Mouse (Mus musculus): Measurements from ENCODE around the gene Gse1. TPM values are rescaled to one million over a fixed set of nuclear protein-coding genes. Genes with fewer than 3 reads are reported as not detected.
A peak's percentile ranks its signal among the peaks of the same experiment; 100 is the strongest.

Gse1 gene
- 6.0 and 6.9 TPM in 2 replicates for polyA plus RNA-seq (2015; fragmentation: Nextera tagmentation; extraction: Ambion mirVana)

DNA sequence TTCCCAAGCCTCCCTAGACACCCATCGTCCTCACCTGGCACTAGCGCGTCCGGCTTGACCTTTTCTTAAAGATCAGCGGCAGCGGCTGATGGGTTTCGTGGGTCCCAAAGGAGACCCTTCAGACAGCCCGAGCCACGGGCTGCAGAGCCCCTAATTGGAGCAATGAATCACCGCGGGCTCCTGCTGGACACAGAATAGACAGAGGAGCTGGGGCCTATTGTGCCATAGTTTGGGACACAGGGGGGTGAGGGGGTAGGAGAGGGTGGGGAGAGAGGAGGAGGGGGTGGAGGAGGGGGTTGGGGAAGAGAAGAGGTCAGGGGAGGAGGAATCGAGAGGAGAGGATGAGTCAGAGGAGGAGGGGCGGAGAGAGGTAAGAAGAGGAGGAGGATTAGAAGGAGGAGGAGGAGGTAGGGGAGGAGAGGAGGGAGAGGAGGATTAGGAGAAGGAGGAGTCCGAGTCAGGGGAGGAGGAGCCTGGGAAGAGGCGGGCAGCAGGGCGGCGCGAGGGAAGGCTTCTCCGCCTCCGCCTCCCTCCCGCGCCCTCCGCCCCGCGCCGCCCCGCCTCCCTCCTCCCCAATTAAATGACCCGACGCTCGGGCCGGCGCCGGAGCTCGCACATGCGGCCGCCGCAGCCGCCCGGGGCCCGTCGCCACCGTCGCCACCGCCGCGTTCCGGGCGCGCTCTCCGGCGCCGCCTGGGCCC is at the start of gene Gse1:
Gene Gse1, plus strand, starts transcription at position 566 of the 701 bp plus-strand sequence.
- Histone ChIP-seq H3K27ac (ENCODE audit: low read length) (peak within 1 kb of the TSS; percentile 82), H3K4me1 (ENCODE audit: control insufficient read depth, insufficient read depth, low read length) (peaks cover 62% of the 10 kb centered on the region)
- 3% methylated on average over 33 of the region's 52 CpGs for WGBS

DNA sequence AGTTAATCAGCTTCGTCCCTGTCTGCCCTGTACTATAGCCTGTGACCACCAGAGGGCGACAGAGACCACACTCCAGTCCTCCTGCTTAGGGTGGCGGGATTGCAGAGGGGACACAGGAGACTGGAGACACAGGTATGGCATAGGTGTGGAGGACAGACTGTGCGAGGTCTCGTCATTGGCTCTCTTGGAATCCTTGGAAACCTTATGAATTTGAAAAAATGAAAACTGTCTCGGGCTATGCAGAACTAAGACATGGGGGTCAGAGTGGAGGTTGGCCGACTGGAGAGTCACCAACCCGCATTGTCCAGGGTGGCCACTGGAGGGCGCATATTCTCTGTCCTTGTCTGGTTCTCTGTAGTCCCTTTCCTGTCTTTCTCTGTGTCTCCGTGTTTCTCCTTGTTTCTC is 49.2 kb upstream of the Gse1 start:
- no peaks in the 10 kb centered on the region for H3K27me3 ChIP-seq (ENCODE audit: control insufficient read depth, insufficient read depth, low read length)
- H3K4me3 ChIP-seq (replicated peaks; ENCODE audit: low read length), result peak overlapping the region; percentile 35
- peak; percentile 61 for ATAC-seq (ENCODE audit: insufficient read depth, low FRiP score)
- no peaks in the 10 kb centered on the region for H3K9me3 ChIP-seq (replicated peaks; ENCODE audit: control insufficient read depth, low read length)
- H3K27ac ChIP-seq (ENCODE audit: low read length), result no peak overlapping the region
- H3K4me1 ChIP-seq (ENCODE audit: control insufficient read depth, insufficient read depth, low read length), result peaks cover 25% of the 10 kb centered on the region
- peak overlapping the region; percentile 59 for H3K4me2 ChIP-seq (ENCODE audit: low read depth, low read length)
- no peak overlapping the region for H3K9ac ChIP-seq (ENCODE audit: low read length)
- 2% methylated on average over 10 of the region's 10 CpGs for WGBS
- no peaks in the 10 kb centered on the region for H3K36me3 ChIP-seq (ENCODE audit: control insufficient read depth, insufficient read depth, low read length)

More for the DNA sequence above, at the start of gene Gse1:
- H3K36me3 ChIP-seq (ENCODE audit: control insufficient read depth, insufficient read depth, low read length), result no peaks in the 10 kb centered on the region
- peak within 1 kb of the TSS; percentile 63 for H3K4me3 ChIP-seq (replicated peaks; ENCODE audit: low read length)
- H3K9me3 ChIP-seq (replicated peaks; ENCODE audit: control insufficient read depth, low read length), result no peaks in the 10 kb centered on the region
- peak within 1 kb of the TSS; percentile 92 for H3K4me2 ChIP-seq (ENCODE audit: low read depth, low read length)
- H3K9ac ChIP-seq (ENCODE audit: low read length), result peak within 1 kb of the TSS; percentile 78
- no peaks in the 10 kb centered on the region for H3K27me3 ChIP-seq (ENCODE audit: control insufficient read depth, insufficient read depth, low read length)
- ATAC-seq (ENCODE audit: insufficient read depth, low FRiP score), result peak; percentile 89

DNA sequence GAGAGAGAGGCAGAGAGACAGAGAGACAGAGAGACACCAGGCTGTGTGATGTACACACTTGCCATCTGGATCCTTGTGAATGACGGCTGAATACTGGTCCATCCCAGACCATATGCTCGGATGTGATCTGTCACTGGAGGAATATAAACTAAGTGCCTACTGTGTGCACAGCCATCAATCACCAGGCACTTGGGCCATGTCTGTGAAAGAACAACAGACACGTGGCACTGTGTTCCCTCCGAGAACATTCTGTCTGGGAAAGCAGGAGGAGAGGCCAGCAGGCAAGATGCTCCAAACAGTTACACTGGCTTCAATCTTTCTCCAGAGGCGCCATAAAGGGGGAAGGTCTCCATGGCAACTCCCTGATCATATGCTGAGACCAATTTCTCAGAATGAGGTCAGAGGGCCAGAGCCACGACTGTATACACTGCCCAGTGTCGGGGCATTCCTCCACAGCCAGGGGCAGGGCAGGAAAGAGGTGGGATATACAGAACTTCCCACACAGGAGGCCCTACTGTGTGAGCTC is 47.7 kb upstream of the Gse1 start:
- Histone ChIP-seq H3K27ac (ENCODE audit: low read length) (peak overlapping the region; percentile 33; the same call in 1 of the 2 replicates), H3K36me3 (ENCODE audit: control insufficient read depth, insufficient read depth, low read length) (no peaks in the 10 kb centered on the region), H3K4me3 (replicated peaks; ENCODE audit: low read length) (no peak overlapping the region), H3K4me1 (ENCODE audit: control insufficient read depth, insufficient read depth, low read length) (peaks cover 39% of the 10 kb centered on the region), H3K9me3 (replicated peaks; ENCODE audit: control insufficient read depth, low read length) (no peaks in the 10 kb centered on the region), H3K9ac (ENCODE audit: low read length) (peak overlapping the region; percentile 26), H3K4me2 (ENCODE audit: low read depth, low read length) (no peak overlapping the region), H3K27me3 (ENCODE audit: control insufficient read depth, insufficient read depth, low read length) (no peaks in the 10 kb centered on the region)
- WGBS, result 37% methylated on average over 7 of the region's 7 CpGs
- no peak for ATAC-seq (ENCODE audit: insufficient read depth, low FRiP score)

DNA sequence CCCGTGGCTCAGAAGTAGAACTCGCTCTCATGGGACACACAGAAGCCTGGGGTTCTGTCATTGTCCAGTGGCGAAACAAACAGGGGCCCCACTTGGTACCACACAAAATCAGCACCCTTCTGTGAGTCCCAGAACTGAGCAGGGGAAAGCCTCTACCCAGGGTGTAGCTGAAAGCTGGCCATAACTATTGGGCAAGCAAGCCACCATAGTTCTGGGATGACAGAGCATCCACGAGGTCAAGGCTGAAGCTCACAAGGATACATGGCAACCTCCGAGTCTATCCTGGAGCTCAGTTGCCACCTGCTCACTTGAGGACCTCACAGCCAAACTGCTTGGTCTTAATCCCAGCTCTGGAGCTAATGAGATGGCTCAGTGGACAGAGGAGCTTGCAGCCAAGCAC is 47.0 kb upstream of the Gse1 start:
- H3K27ac ChIP-seq (ENCODE audit: low read length), result no peak overlapping the region
- no peaks in the 10 kb centered on the region for H3K36me3 ChIP-seq (ENCODE audit: control insufficient read depth, insufficient read depth, low read length)
- H3K9ac ChIP-seq (ENCODE audit: low read length), result no peak overlapping the region
- H3K27me3 ChIP-seq (ENCODE audit: control insufficient read depth, insufficient read depth, low read length), result no peaks in the 10 kb centered on the region
- H3K9me3 ChIP-seq (replicated peaks; ENCODE audit: control insufficient read depth, low read length), result no peaks in the 10 kb centered on the region
- H3K4me1 ChIP-seq (ENCODE audit: control insufficient read depth, insufficient read depth, low read length), result peaks cover 46% of the 10 kb centered on the region
- 82% methylated on average over 5 of the region's 5 CpGs for WGBS
- no peak overlapping the region for H3K4me2 ChIP-seq (ENCODE audit: low read depth, low read length)
- ATAC-seq (ENCODE audit: insufficient read depth, low FRiP score), result no peak
- H3K4me3 ChIP-seq (replicated peaks; ENCODE audit: low read length), result no peak overlapping the region

GRCm38 (mm10) chr8:120181861-120182414 is 46.3 kb upstream of the Gse1 start:
- Histone ChIP-seq H3K4me2 (ENCODE audit: low read depth, low read length) (no peak overlapping the region), H3K9me3 (replicated peaks; ENCODE audit: control insufficient read depth, low read length) (no peaks in the 10 kb centered on the region), H3K27me3 (ENCODE audit: control insufficient read depth, insufficient read depth, low read length) (no peaks in the 10 kb centered on the region), H3K36me3 (ENCODE audit: control insufficient read depth, insufficient read depth, low read length) (no peaks in the 10 kb centered on the region), H3K9ac (ENCODE audit: low read length) (no peak overlapping the region), H3K27ac (ENCODE audit: low read length) (no peak overlapping the region), H3K4me3 (replicated peaks; ENCODE audit: low read length) (no peak overlapping the region), H3K4me1 (ENCODE audit: control insufficient read depth, insufficient read depth, low read length) (peaks cover 49% of the 10 kb centered on the region)
- ATAC-seq (ENCODE audit: insufficient read depth, low FRiP score), result no peak
- WGBS, result 80% methylated on average over 4 of the region's 4 CpGs

DNA sequence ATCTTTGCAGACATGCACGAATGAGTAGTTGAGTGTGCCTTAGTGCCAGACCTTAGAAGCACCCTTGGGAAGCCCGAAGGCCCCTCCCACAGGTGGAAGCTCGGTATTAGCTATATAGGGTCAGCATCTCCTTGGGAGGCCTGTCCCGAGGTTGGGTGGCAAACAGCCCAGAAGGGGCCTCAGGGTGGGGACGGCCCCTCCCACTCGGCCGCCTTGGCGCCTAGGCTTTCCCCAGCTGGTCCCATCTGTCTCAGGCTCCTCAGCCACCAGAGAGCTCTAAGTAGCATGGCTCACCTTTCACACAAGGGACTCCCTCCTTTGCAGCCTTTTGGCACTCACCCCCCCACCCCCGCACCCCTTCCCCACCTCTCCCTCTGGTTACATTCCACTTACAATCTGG is 43.9 kb upstream of the Gse1 start:
- Histone ChIP-seq H3K27me3 (ENCODE audit: control insufficient read depth, insufficient read depth, low read length) (no peaks in the 10 kb centered on the region), H3K9me3 (replicated peaks; ENCODE audit: control insufficient read depth, low read length) (no peaks in the 10 kb centered on the region), H3K4me1 (ENCODE audit: control insufficient read depth, insufficient read depth, low read length) (peaks cover 38% of the 10 kb centered on the region), H3K36me3 (ENCODE audit: control insufficient read depth, insufficient read depth, low read length) (no peaks in the 10 kb centered on the region), H3K4me3 (replicated peaks; ENCODE audit: low read length) (no peak overlapping the region), H3K4me2 (ENCODE audit: low read depth, low read length) (no peak overlapping the region), H3K27ac (ENCODE audit: low read length) (peak overlapping the region; percentile 86), H3K9ac (ENCODE audit: low read length) (no peak overlapping the region)
- peak; percentile 61 for ATAC-seq (ENCODE audit: insufficient read depth, low FRiP score)
- 20% methylated on average over 9 of the region's 9 CpGs for WGBS

DNA sequence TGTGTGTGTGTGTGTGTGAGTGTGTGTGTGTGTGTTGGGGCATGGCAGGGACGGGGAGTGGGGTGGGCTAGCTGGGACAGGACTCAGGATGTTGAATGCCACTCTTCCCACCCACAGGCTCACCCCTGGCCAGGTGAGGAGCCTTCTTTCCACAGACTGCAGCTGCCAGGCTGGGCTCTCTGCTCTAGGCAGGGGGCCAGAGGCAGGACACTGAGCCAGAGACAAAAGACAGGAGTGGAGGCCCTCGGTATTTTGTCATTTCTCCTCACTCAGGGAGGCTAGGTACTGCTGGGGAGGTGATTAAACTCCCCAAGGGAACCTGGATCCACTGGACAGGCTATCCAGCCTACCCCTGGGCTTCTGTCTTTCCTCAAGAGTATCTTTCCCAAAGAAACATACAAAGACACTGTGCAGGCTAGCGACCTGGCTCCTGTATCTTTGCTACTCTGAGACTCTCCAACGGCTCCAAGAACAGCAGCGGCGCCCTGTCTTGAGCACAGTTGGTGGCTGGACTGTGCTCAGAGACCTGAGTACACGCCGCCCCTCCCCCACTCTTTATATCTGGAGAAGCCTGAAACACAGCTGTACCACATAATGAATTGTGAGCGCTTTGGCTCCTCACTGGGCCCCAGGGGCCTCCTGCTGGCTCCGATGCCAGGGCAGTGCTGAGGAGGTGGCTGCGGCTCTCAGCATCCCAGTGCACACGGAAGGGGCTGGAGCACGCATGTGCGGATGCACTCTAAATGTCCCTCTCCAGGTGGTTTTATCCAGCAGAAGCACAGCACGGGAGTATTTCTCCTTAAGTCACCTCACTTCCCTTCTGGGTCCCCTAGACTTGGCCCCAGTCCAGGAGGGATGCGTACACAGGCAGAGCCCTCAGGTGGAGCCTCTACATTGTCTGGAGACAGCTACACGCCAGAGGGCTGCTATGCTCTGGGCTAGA is 43.1 kb upstream of the Gse1 start:
- Histone ChIP-seq H3K4me3 (replicated peaks; ENCODE audit: low read length) (no peak overlapping the region), H3K9ac (ENCODE audit: low read length) (peak overlapping the region; percentile 46), H3K36me3 (ENCODE audit: control insufficient read depth, insufficient read depth, low read length) (no peaks in the 10 kb centered on the region), H3K4me1 (ENCODE audit: control insufficient read depth, insufficient read depth, low read length) (peaks cover 42% of the 10 kb centered on the region), H3K27me3 (ENCODE audit: control insufficient read depth, insufficient read depth, low read length) (no peaks in the 10 kb centered on the region), H3K9me3 (replicated peaks; ENCODE audit: control insufficient read depth, low read length) (no peaks in the 10 kb centered on the region), H3K27ac (ENCODE audit: low read length) (peak overlapping the region; percentile 86), H3K4me2 (ENCODE audit: low read depth, low read length) (peak overlapping the region; percentile 27; the same call in 1 of the 2 replicates)
- 20% methylated on average over 17 of the region's 17 CpGs for WGBS
- ATAC-seq (ENCODE audit: insufficient read depth, low FRiP score), result peak; percentile 71

DNA sequence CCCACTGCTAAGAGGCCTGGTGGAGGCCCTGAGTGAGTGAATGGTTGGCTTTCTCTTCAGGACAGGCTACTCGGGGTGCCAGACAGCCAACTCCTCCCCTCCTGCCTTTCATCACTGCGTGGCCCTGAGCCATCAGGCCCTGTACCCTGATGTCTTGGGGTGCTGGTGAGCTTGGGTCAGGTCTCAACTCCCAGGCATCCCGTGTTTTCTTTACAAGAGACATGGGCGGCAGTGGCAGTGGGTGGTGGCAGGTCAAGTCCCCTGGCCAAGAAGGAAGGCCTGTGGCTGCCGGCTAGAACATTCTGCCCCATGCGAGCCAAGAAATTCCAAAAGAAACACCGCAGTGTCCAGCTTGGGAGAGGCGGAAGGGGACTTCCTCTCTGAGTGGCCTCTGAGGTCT is 41.8 kb upstream of the Gse1 start:
- Histone ChIP-seq H3K9me3 (replicated peaks; ENCODE audit: control insufficient read depth, low read length) (no peaks in the 10 kb centered on the region), H3K27me3 (ENCODE audit: control insufficient read depth, insufficient read depth, low read length) (no peaks in the 10 kb centered on the region), H3K4me1 (ENCODE audit: control insufficient read depth, insufficient read depth, low read length) (peaks cover 46% of the 10 kb centered on the region), H3K27ac (ENCODE audit: low read length) (no peak overlapping the region), H3K4me2 (ENCODE audit: low read depth, low read length) (no peak overlapping the region), H3K4me3 (replicated peaks; ENCODE audit: low read length) (no peak overlapping the region), H3K9ac (ENCODE audit: low read length) (no peak overlapping the region), H3K36me3 (ENCODE audit: control insufficient read depth, insufficient read depth, low read length) (no peaks in the 10 kb centered on the region)
- 57% methylated on average over 8 of the region's 8 CpGs for WGBS
- ATAC-seq (ENCODE audit: insufficient read depth, low FRiP score), result no peak

Data from stomach, embryonic 16.5 days (tissue).